Mouse (Mus musculus): Measurements from ENCODE around the gene Usp3.

DNA sequence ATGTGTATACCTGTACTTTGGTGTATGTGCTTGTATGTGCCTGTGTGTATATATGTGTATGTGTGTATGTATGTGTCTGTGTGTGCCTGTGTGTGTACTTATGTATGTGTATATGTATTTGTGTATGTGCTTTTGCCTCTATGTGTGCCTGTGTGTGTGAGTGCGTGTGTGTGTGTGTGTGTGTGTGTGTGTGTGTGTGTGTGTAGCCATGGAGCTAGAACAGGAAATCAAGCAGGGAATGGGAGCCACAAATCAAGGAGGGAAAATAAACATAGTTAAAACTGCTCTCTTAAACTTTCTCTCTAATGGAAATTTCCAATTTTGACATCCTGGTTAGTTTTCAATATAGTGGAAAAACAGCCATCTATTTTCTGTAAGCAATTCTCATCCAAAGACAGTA is 27.1 kb upstream of the Usp3 start:
- TF ChIP-seq POLR2A (IDR thresholded peaks at IDR 0.05; ENCODE audit: low read depth, low read length) = no peak
- no peak for TF ChIP-seq CTCF (conservative IDR thresholded peaks at IDR 0.05 in 1 of 2, IDR thresholded peaks at IDR 0.05 in 1 of 2; ENCODE audit: low read depth in 2 of 2, low read length in 2 of 2)
- no peak for TF ChIP-seq RAD21 (IDR thresholded peaks at IDR 0.05; ENCODE audit: low read depth, low read length)
- no peak for TF ChIP-seq EP300 (IDR thresholded peaks at IDR 0.05; ENCODE audit: low read length)
- TF ChIP-seq MAX (IDR thresholded peaks at IDR 0.05; ENCODE audit: low read length) = no peak
- TF ChIP-seq RCOR1 (conservative IDR thresholded peaks at IDR 0.05; ENCODE audit: low read depth, low read length) = no peak
- TF ChIP-seq PAX5 (IDR thresholded peaks at IDR 0.05; ENCODE audit: low read length) = no peak
- no peak for TF ChIP-seq TCF12 (IDR thresholded peaks at IDR 0.05; ENCODE audit: low read depth, low read length)
- TF ChIP-seq CHD2 (IDR thresholded peaks at IDR 0.05; ENCODE audit: low read length) = no peak
- no peak for TF ChIP-seq ZNF384 (IDR thresholded peaks at IDR 0.05; ENCODE audit: low read depth, low read length)

Measured in CH12.LX (cell line).